Mouse (Mus musculus) liver, embryonic 14.5 days (tissue): Measurements from ENCODE around the gene Itpr1. TPM values are rescaled to one million over a fixed set of nuclear protein-coding genes. Genes with fewer than 3 reads are reported as not detected.

ENCODE experiments used
- ATAC-seq: fragments of 200-750 bp; cut with Nextera tagmentation; 2 replicates; pipeline ENCODE4 v1.8.0; 2017; ENCODE audit warnings: moderate number of reproducible peaks, mild to moderate bottlenecking, moderate library complexity; ENCODE audit not compliant: insufficient read depth
- DNase-seq, 3 experiments: peaks; one replicate each; pipeline ENCODE4 v3.0.0-alpha.2; 2012 to 2013; ENCODE audit warnings: low read depth in 3 of 3, low spot score in 3 of 3
- H3K27ac ChIP-seq: fragments of 300-500 bp; sonication (generic); 2 replicates; pipeline ENCODE4 v1.5.1; 2014; ENCODE audit warnings: moderate library complexity, mild to moderate bottlenecking, control low read depth, inconsistent platforms
- H3K27me3 ChIP-seq: fragments of 300-500 bp; sonication (generic); 2 replicates; pipeline ENCODE4 v1.6.1; 2014; ENCODE audit warnings: mild to moderate bottlenecking, low read length, moderate library complexity; ENCODE audit not compliant: control insufficient read depth, insufficient read depth
- H3K36me3 ChIP-seq: fragments of 300-500 bp; sonication (generic); replicated peaks from 2 replicates; pipeline ENCODE4 v1.6.1; 2014; ENCODE audit warnings: low read depth; ENCODE audit not compliant: control insufficient read depth, insufficient read depth
- H3K4me1 ChIP-seq, 2 experiments: fragments of 200-500 bp in 1 of 2; fragments of 300-500 bp in 1 of 2; sonication (generic) in 1 of 2; replicated peaks; 2 replicates each; pipeline ENCODE4 v1.6.1; 2012 to 2014; ENCODE audit warnings: antibody characterized with exemption in 1 of 2, inconsistent platforms in 1 of 2, low read length in 1 of 2; ENCODE audit not compliant: control insufficient read depth in 2 of 2, insufficient read depth in 2 of 2
- H3K4me2 ChIP-seq: fragments of 300-500 bp; sonication (generic); 2 replicates; pipeline ENCODE4 v1.6.1; 2014; ENCODE audit warnings: low read depth, mild to moderate bottlenecking, control low read depth, moderate library complexity
- H3K4me3 ChIP-seq, 2 experiments: fragments of 200-500 bp in 1 of 2; fragments of 300-500 bp in 1 of 2; sonication (generic) in 1 of 2; 2 replicates each; pipeline ENCODE4 v1.5.1; 2012 to 2014; ENCODE audit warnings: low read depth in 2 of 2, low read length in 2 of 2, mild to moderate bottlenecking in 2 of 2, control low read depth in 1 of 2, inconsistent platforms in 1 of 2, moderate library complexity in 1 of 2; ENCODE audit not compliant: insufficient read depth in 1 of 2
- H3K9ac ChIP-seq: fragments of 300-500 bp; sonication (generic); replicated peaks from 2 replicates; pipeline ENCODE4 v1.6.1; 2014; ENCODE audit warnings: mild to moderate bottlenecking, control low read depth, moderate library complexity
- H3K9me3 ChIP-seq: fragments of 300-500 bp; sonication (generic); 2 replicates; pipeline ENCODE4 v1.6.1; 2016; ENCODE audit warnings: low read length, mixed read lengths; ENCODE audit not compliant: control insufficient read depth
- CTCF ChIP-seq: IDR thresholded peaks from 2 replicates; pipeline ENCODE4 v1.5.1; 2016; ENCODE audit warnings: antibody characterized with exemption, low read depth, control low read depth
- EP300 ChIP-seq: IDR thresholded peaks from 2 replicates; pipeline ENCODE4 v1.6.1; 2016; ENCODE audit warnings: antibody characterized with exemption, low read depth
- WGBS: fragments of 180-500 bp; shearing (Covaris S2); extraction: QIAGEN DNeasy Blood & Tissue Kit; methylation state at CpG from one replicate; pipeline ENCODE4 v1.1.7; 2014; ENCODE audit not compliant: insufficient replicate concordance; 5-methylcytosine and 5-hydroxymethylcytosine counted together
- microRNA-seq: library from miRNA; unstranded; fragments of <30 nt; microRNA quantifications from one replicate; pipeline ENCODE4, GENCODE M21; 2016
- polyA plus RNA-seq, 2 experiments: library from polyadenylated mRNA; depleted of rRNA in 1 of 2; stranded (reverse) in 1 of 2; unstranded in 1 of 2; fragments of >200 nt; fragmentation: Nextera tagmentation in 1 of 2; extraction: Ambion mirVana in 1 of 2; gene quantifications; 2 replicates each; pipeline versions ENCODE4 v1.2.1 to v1.2.3; 2012 to 2014

The Itpr1 gene
- polyA plus RNA-seq, 2 experiments = 1.6 to 3.1 TPM

DNA sequence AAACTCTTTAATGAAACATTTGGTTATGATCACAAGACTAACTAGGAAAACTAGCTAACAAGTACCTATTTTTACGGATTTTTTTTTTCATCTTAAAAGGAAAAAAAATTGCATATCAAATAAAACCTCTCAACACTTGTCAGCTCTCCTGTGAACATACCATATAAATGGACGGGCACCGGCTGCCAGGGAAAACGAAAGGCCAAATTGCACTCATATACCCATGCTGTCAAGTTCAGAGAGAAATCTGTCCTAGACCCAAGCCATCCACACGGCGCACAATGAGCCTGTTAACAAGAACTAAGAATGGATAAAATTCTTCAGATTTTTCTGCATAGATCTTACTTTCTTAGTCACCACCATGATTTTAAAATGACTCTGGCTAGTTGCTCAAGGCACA lies 379.7 kb downstream of the Itpr1 start:
- TF ChIP-seq EP300 (no peak), CTCF (no peak)
- H3K4me2 ChIP-seq = no peak overlapping the region
- WGBS = 70% methylated on average over 6 of the region's 6 CpGs
- no peak overlapping the region for H3K9ac ChIP-seq
- no peak for DNase-seq
- H3K4me3 ChIP-seq = no peak overlapping the region
- no peaks in the 10 kb centered on the region for H3K9me3 ChIP-seq
- ATAC-seq = no peak
- H3K4me1 ChIP-seq = no peaks in the 10 kb centered on the region
- H3K27me3 ChIP-seq = no peaks in the 10 kb centered on the region
- no peaks in the 10 kb centered on the region for H3K36me3 ChIP-seq
- H3K27ac ChIP-seq = no peak overlapping the region

DNA sequence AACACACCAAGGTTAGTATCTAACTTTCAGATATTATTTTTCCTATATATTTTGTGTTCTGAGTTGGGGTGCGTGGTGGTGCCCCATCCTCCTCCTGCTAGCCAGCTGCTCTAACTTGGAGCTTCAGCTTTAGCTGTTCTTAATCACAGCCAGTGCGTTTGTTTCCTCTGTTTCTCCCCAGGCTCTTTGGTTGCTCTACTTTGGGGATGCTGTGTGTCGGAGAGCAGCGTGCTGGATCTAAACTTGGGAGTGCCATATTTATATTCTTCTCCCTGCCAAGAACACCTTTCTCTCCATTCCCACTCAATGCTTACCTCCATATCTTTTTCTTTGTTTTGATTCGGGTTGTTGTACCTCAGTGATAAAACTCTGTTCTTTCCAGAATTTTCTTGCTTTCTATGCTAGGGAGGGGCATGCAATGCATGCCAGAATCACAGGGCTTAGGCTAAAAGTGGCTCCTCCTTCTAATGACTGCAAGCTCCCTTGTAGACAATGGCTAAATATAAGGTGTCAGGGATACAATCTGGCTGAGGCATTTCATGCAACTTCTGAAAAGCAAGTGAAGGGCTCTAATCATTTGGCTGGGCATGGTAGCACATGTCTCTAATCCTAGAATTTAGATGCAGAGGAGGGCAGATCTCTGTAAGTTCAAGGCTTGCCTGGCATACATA lies 381.4 kb downstream of the Itpr1 start:
- DNase-seq = no peak
- H3K4me2 ChIP-seq = no peak overlapping the region
- 57% methylated on average over 5 of the region's 5 CpGs for WGBS
- TF ChIP-seq EP300 = no peak
- TF ChIP-seq CTCF = no peak
- H3K36me3 ChIP-seq = no peaks in the 10 kb centered on the region
- no peaks in the 10 kb centered on the region for H3K27me3 ChIP-seq
- H3K4me3 ChIP-seq = no peak overlapping the region
- no peak overlapping the region for H3K9ac ChIP-seq
- no peak for ATAC-seq
- no peak overlapping the region for H3K27ac ChIP-seq
- no peaks in the 10 kb centered on the region for H3K9me3 ChIP-seq
- no peaks in the 10 kb centered on the region for H3K4me1 ChIP-seq

DNA sequence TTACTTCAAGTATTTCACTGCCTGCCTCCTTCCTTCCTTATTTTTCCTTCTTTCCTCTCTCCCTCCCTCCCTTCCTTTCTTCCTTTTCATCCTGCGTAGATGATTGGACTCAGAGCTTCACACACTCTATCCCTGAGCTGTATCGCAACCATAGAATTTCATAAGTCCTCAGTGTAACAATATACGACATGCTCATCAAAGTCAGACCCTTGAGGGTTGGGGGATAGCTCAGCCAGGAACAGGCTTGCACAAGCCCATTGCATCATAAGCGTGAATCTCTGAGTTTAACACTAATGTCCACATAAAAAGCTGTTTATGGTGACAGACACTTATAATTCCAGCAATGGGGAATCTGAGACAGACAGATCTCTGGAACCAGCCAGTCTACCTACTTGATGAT lies 385.8 kb downstream of the Itpr1 start:
- Histone ChIP-seq H3K27me3 (no peaks in the 10 kb centered on the region), H3K27ac (no peak overlapping the region), H3K4me2 (no peak overlapping the region), H3K4me3 (no peak overlapping the region), H3K36me3 (no peaks in the 10 kb centered on the region), H3K4me1 (no peaks in the 10 kb centered on the region), H3K9me3 (no peaks in the 10 kb centered on the region), H3K9ac (no peak overlapping the region)
- ATAC-seq (no peak), DNase-seq (no peak)
- 61% methylated on average over 4 of the region's 4 CpGs for WGBS
- TF ChIP-seq CTCF (no peak), EP300 (no peak)

DNA sequence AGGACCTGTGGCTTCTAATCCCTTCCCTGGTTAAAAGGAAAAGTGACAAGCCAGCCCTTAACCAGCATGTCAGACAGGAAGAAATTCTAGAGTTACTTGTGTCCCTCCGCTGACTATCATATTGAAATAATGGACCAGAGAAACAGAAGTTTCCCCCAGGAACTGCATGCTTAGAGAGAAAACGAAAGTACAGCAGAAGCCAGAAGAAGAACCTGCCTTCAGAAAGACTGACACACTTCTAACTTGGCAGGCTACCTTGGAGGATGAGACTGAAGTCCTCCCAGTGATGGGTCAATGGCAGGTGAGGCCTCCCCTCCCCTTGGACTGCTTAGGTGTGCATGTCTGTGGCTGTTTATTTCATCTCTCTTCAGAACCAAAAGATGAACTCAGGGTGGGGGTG lies 386.4 kb downstream of the Itpr1 start:
- DNase-seq = no peak
- WGBS = 49% methylated on average over 2 of the region's 2 CpGs
- H3K4me2 ChIP-seq = no peak overlapping the region

More for the DNA sequence above, 386.4 kb downstream of the Itpr1 start:
- Histone ChIP-seq H3K36me3 (no peaks in the 10 kb centered on the region), H3K27me3 (no peaks in the 10 kb centered on the region), H3K9ac (no peak overlapping the region), H3K4me3 (no peak overlapping the region), H3K4me1 (no peaks in the 10 kb centered on the region), H3K9me3 (no peaks in the 10 kb centered on the region), H3K27ac (no peak overlapping the region)
- no peak for ATAC-seq
- TF ChIP-seq EP300 = no peak
- no peak for TF ChIP-seq CTCF

Small RNA genes within 50 kb of the gene (microRNA-seq; reads per million reads assigned to microRNA genes)
- gene Mir7661 = not detected

Other genes with a start within 250 kb of the Itpr1 start
- 0.95 and 1.5 TPM in 2 replicates for gene Setmar, start 148.1 kb upstream of the Itpr1 start, polyA plus RNA-seq (2012; rRNA removed)
- gene Setmar, start 148.1 kb upstream of the Itpr1 start, polyA plus RNA-seq (2014; fragmentation: Nextera tagmentation; extraction: Ambion mirVana) = 1.4 and 1.5 TPM in 2 replicates
- gene Sumf1, start 27.5 kb upstream of the Itpr1 start, polyA plus RNA-seq (2012; rRNA removed) = 3.8 and 5.4 TPM in 2 replicates
- gene Sumf1, start 27.5 kb upstream of the Itpr1 start, polyA plus RNA-seq (2014; fragmentation: Nextera tagmentation; extraction: Ambion mirVana) = 8.2 and 8.6 TPM in 2 replicates